ENCODE assay signal across 9 mouse cellular contexts in genomic region chr3:126978768-126979410, GRCm38 (mm10).
DNase-seq lines count a peak whose midpoint lies in the region; ATAC-seq and TF ChIP-seq lines count a peak whose summit lies in the region.
"Had no signal": no experiment of that assay in that cellular context is flagged by ENCODE, and none has a peak within 500 bp of the region (broad histone marks: within the 10 kb centered on the region; RNA-seq: fewer than 3 reads in every experiment).

No protein-coding gene starts in this region.

- WGBS in embryonic facial prominence, embryonic 10.5 days, result 62% methylated on average over 11 of the region's 11 CpGs
- WGBS in heart, postnatal 0 days, result 64% methylated on average over 11 of the region's 11 CpGs

- TF ChIP-seq EP300 in heart, postnatal 0 days (IDR thresholded peaks at IDR 0.05; ENCODE audit: low read depth), result no peak

- DNase-seq in MEL-GATA-1-ER (ENCODE audit: extremely low read depth, low read depth), result peak; percentile 55
- peak; percentile 28 to 48 for DNase-seq in adrenal gland, postnatal 4 days (ENCODE audit: low spot score in 2 of 2)
- peak; percentile 71 for DNase-seq in embryonic facial prominence, embryonic 10.5 days (ENCODE audit: low spot score)
- peak; percentile 54 for DNase-seq in heart, postnatal 0 days (ENCODE audit: low spot score)
- DNase-seq in layer of hippocampus, adult 18-20 months (ENCODE audit: low spot score in 2 of 2), result peak; percentile 50 to 89
- DNase-seq in lung, postnatal 25 days (ENCODE audit: low spot score), result peak; percentile 36
- DNase-seq in right cerebral cortex, postnatal 25 days, result peak; percentile 73
- DNase-seq: liver, embryonic 13.5 days had no signal

- H3K4me1 ChIP-seq in embryonic facial prominence, embryonic 10.5 days, result peaks cover 4% of the 10 kb centered on the region; the same call in 1 of the 2 replicates
- H3K4me1 ChIP-seq in heart, postnatal 0 days (ENCODE audit: control insufficient read depth, insufficient read depth), result no peaks in the 10 kb centered on the region
- H3K4me1 ChIP-seq: liver, embryonic 13.5 days had no signal

- peaks cover 4% of the 10 kb centered on the region; the same call in 1 of the 2 replicates for H3K36me3 ChIP-seq in embryonic facial prominence, embryonic 10.5 days (replicated peaks)
- H3K36me3 ChIP-seq in heart, postnatal 0 days (replicated peaks; ENCODE audit: control insufficient read depth, insufficient read depth, low read length), result peaks cover 18% of the 10 kb centered on the region
- H3K36me3 ChIP-seq: liver, embryonic 13.5 days had no signal

- TF ChIP-seq CTCF in heart, postnatal 0 days (IDR thresholded peaks at IDR 0.05; ENCODE audit: low read depth), result peak; percentile 71

- H3K27me3 ChIP-seq in embryonic facial prominence, embryonic 10.5 days (replicated peaks; ENCODE audit: low read depth, poor library complexity, severe bottlenecking), result no peaks in the 10 kb centered on the region
- no peaks in the 10 kb centered on the region for H3K27me3 ChIP-seq in heart, postnatal 0 days (ENCODE audit: control insufficient read depth, insufficient read depth, low read length)
- H3K27me3 ChIP-seq: liver, embryonic 13.5 days had no signal

- H3K27ac ChIP-seq in embryonic facial prominence, embryonic 10.5 days (replicated peaks), result no peak overlapping the region
- H3K27ac ChIP-seq in heart, postnatal 0 days (ENCODE audit: low read depth), result no peak overlapping the region
- H3K27ac ChIP-seq: liver, embryonic 13.5 days had no signal

- H3K9ac ChIP-seq in heart, postnatal 0 days (replicated peaks; ENCODE audit: low read depth, low read length), result no peak overlapping the region
- H3K9ac ChIP-seq: liver, embryonic 13.5 days had no signal

- ATAC-seq in heart, postnatal 0 days (ENCODE audit: insufficient read depth, low read depth), result peak; percentile 70
- ATAC-seq in activated CD4-positive, CD25-positive, alpha-beta regulatory T cell, adult 4 months, result no peak

- H3K4me3 ChIP-seq in embryonic facial prominence, embryonic 10.5 days, result no peak overlapping the region
- H3K4me3 ChIP-seq in heart, postnatal 0 days (ENCODE audit: low read depth, low read length), result no peak overlapping the region
- H3K4me3 ChIP-seq: liver, embryonic 13.5 days had no signal

- no peaks in the 10 kb centered on the region for H3K9me3 ChIP-seq in embryonic facial prominence, embryonic 10.5 days
- H3K9me3 ChIP-seq in heart, postnatal 0 days (replicated peaks; ENCODE audit: control insufficient read depth, low read length), result no peaks in the 10 kb centered on the region
- H3K9me3 ChIP-seq: liver, embryonic 13.5 days had no signal

- H3K4me2 ChIP-seq in heart, postnatal 0 days (ENCODE audit: low read depth, low read length), result no peak overlapping the region
- H3K4me2 ChIP-seq: liver, embryonic 13.5 days had no signal
